Mouse (Mus musculus) limb, embryonic 15.5 days (tissue): ENCODE measurements at regions not wholly inside any gene's neighbourhood (a gene's known extent, or its start where the extent isn't known, plus 50 kb on each side); places are given as distances from the start of the nearest gene placed in this dataset.

Source experiments
- ATAC-seq: fragments of 200-750 bp; cut with Nextera tagmentation; 2 replicates; pipeline ENCODE4 v1.8.0; 2017; ENCODE audit warnings: low read depth, moderate TSS enrichment; ENCODE audit not compliant: insufficient number of reproducible peaks, low FRiP score, low TSS enrichment
- H3K27ac ChIP-seq: fragments of 300-500 bp; sonication (generic); 2 replicates; pipeline ENCODE4 v1.5.1; 2015; ENCODE audit warnings: moderate library complexity, mild to moderate bottlenecking, inconsistent platforms
- H3K27me3 ChIP-seq: fragments of 300-500 bp; sonication (generic); 2 replicates; pipeline ENCODE4 v1.6.1; 2015; ENCODE audit warnings: inconsistent platforms
- H3K36me3 ChIP-seq: fragments of 300-500 bp; sonication (generic); 2 replicates; pipeline ENCODE4 v1.6.1; 2015; ENCODE audit warnings: inconsistent platforms
- H3K4me1 ChIP-seq: fragments of 300-500 bp; sonication (generic); 2 replicates; pipeline ENCODE4 v1.6.1; 2015; ENCODE audit warnings: inconsistent platforms
- H3K4me2 ChIP-seq: fragments of 300-500 bp; sonication (generic); 2 replicates; pipeline ENCODE4 v1.6.1; 2015; ENCODE audit warnings: mild to moderate bottlenecking, inconsistent platforms
- H3K4me3 ChIP-seq: fragments of 300-500 bp; sonication (generic); 2 replicates; pipeline ENCODE4 v1.5.1; 2015; ENCODE audit warnings: mild to moderate bottlenecking, inconsistent platforms
- H3K9ac ChIP-seq: fragments of 300-500 bp; sonication (generic); 2 replicates; pipeline ENCODE4 v1.6.1; 2015; ENCODE audit warnings: inconsistent platforms
- H3K9me3 ChIP-seq: fragments of 300-500 bp; sonication (generic); 2 replicates; pipeline ENCODE4 v1.6.1; 2016; ENCODE audit warnings: inconsistent platforms
- WGBS: fragments of 180-500 bp; shearing (Covaris S2); methylation state at CpG from one replicate; pipeline ENCODE4 v1.1.7; 2015; 5-methylcytosine and 5-hydroxymethylcytosine counted together

DNA sequence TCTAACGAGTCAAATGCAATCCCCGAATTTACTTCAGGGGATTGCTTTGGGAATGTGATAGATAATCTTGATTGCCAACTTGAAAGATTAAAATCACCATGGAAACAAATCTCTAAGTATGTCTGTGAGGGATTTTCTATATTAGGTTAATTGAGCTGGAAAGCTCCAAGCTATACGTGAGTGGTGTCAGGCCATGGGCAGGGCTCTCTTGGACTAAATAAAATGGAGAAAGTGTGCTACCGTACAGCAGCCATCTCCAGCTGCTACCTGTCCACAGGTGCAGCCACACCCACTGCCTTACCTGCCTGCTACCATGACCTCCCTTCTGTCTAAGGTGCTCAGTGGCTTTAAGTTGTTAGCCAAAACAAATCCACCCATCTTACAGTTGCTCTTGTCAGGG lies 345.0 kb upstream of the Sphkap start:
- Histone ChIP-seq H3K27me3 (no peaks in the 10 kb centered on the region; the same call in 1 of the 2 replicates), H3K4me3 (no peak overlapping the region), H3K9me3 (no peaks in the 10 kb centered on the region), H3K4me2 (no peak overlapping the region), H3K36me3 (no peaks in the 10 kb centered on the region), H3K9ac (no peak overlapping the region), H3K27ac (no peak overlapping the region), H3K4me1 (no peaks in the 10 kb centered on the region)
- no peak for ATAC-seq
- 70% methylated on average over 4 of the region's 4 CpGs for WGBS

GRCm38 (mm10) chr1:83748974-83749373 lies 341.0 kb upstream of the Sphkap start:
- no peak overlapping the region for H3K4me3 ChIP-seq
- H3K4me2 ChIP-seq: no peak overlapping the region
- no peak for ATAC-seq
- H3K9me3 ChIP-seq: no peaks in the 10 kb centered on the region
- no peaks in the 10 kb centered on the region for H3K36me3 ChIP-seq
- H3K27ac ChIP-seq: no peak overlapping the region
- 74% methylated on average over 4 of the region's 4 CpGs for WGBS
- H3K27me3 ChIP-seq: peaks cover 3% of the 10 kb centered on the region; the same call in 1 of the 2 replicates
- H3K9ac ChIP-seq: no peak overlapping the region
- no peaks in the 10 kb centered on the region for H3K4me1 ChIP-seq

DNA sequence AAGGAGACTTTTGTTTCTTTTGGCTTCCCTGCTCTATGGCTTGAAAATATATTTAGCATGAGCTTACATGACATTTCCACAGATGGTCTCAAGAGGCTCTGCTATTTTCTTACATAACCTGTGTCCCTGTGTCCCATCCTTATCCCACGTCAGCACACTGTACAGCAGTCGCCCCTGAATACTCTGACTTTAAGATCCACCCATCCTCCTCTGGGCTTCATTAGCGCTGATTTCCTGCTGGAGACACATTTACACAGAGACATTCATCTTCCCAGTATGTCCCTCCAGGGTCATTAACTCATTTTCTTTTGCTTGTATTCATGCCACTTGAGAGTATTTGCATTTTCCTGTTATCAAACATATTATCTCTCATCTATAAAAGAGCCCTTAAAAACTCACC lies 340.1 kb upstream of the Sphkap start:
- Histone ChIP-seq H3K4me2 (no peak overlapping the region), H3K36me3 (no peaks in the 10 kb centered on the region), H3K9me3 (no peaks in the 10 kb centered on the region), H3K27me3 (0 out of 2 replicates have a peak, but pooled peaks cover 3% of the 10 kb centered on the region), H3K4me1 (no peaks in the 10 kb centered on the region), H3K9ac (no peak overlapping the region), H3K4me3 (no peak overlapping the region), H3K27ac (no peak overlapping the region)
- no peak for ATAC-seq
- 59% methylated on average over 3 of the region's 3 CpGs for WGBS

DNA sequence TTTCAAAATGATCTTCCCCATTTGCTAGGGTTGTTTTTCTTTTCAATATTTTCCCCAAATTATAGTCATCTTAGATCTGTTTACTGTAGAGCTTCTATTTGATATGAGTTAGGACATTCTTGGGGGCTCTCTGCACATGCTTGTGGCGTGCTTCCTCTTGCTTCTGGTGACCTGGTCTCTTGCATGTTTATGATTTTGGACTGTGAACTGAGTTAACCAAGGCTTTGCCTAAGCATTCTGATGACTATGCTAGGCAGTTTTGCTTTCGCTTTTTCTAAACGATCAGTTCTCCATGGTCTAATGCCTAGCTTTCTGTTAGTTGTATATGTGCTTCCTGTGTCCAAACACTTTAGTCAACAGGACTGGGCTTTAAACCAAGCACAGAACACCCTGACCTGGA lies 339.4 kb upstream of the Sphkap start:
- Histone ChIP-seq H3K4me2 (no peak overlapping the region), H3K4me3 (no peak overlapping the region), H3K4me1 (no peaks in the 10 kb centered on the region), H3K27ac (no peak overlapping the region), H3K9ac (no peak overlapping the region), H3K27me3 (0 out of 2 replicates have a peak, but pooled peaks cover 3% of the 10 kb centered on the region), H3K36me3 (no peaks in the 10 kb centered on the region), H3K9me3 (no peaks in the 10 kb centered on the region)
- no peak for ATAC-seq
- whole genome bisulfite sequencing: 92% methylated on average over 3 of the region's 3 CpGs

DNA sequence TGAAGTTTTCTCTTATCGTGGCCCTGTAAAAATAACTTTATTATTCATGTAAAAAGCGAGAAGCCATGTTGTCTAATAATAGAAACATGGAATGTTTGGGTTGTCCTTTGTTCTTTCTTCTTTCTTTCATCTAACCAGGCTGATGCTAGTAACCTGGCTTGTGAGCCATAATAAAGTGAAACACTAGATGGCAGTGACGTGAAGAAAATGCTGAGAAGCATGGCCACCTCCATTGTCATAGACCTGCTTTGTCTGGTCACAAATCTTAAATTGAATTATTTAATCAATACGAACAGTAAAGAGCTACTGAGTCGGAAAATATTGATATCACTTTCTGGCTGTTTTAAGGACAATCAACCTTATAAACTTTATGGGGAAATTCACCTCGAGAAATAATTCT lies 338.0 kb upstream of the Sphkap start:
- Histone ChIP-seq H3K4me1 (no peaks in the 10 kb centered on the region), H3K9ac (no peak overlapping the region), H3K27ac (no peak overlapping the region), H3K36me3 (no peaks in the 10 kb centered on the region), H3K4me2 (no peak overlapping the region), H3K9me3 (no peaks in the 10 kb centered on the region), H3K4me3 (no peak overlapping the region), H3K27me3 (0 out of 2 replicates have a peak, but pooled peaks cover 3% of the 10 kb centered on the region)
- 20% methylated on average over 6 of the region's 6 CpGs for WGBS
- ATAC-seq: no peak

GRCm38 (mm10) chr1:83736428-83737117 lies 328.6 kb upstream of the Sphkap start:
- no peaks in the 10 kb centered on the region for H3K4me1 ChIP-seq
- no peak overlapping the region for H3K4me2 ChIP-seq
- H3K4me3 ChIP-seq: no peak overlapping the region
- no peaks in the 10 kb centered on the region for H3K27me3 ChIP-seq
- H3K9me3 ChIP-seq: no peaks in the 10 kb centered on the region
- no peak overlapping the region for H3K9ac ChIP-seq
- WGBS: 43% methylated on average over 2 of the region's 2 CpGs
- H3K36me3 ChIP-seq: no peaks in the 10 kb centered on the region
- no peak for ATAC-seq
- no peak overlapping the region for H3K27ac ChIP-seq

- WGBS: 72% methylated on average over 1 of the region's 1 CpGs
- no peaks in the 10 kb centered on the region for H3K27me3 ChIP-seq
- no peak overlapping the region for H3K27ac ChIP-seq
- no peaks in the 10 kb centered on the region for H3K9me3 ChIP-seq
- H3K9ac ChIP-seq: no peak overlapping the region
- H3K36me3 ChIP-seq: no peaks in the 10 kb centered on the region
- ATAC-seq: no peak
- no peak overlapping the region for H3K4me3 ChIP-seq
- H3K4me1 ChIP-seq: no peaks in the 10 kb centered on the region
- no peak overlapping the region for H3K4me2 ChIP-seq
These were observed 323.7 kb upstream of the Sphkap start for GRCm38 (mm10) chr1:83731682-83732081.

GRCm38 (mm10) chr1:83728810-83729209 lies 320.8 kb upstream of the Sphkap start:
- no peaks in the 10 kb centered on the region for H3K27me3 ChIP-seq
- no peaks in the 10 kb centered on the region for H3K4me1 ChIP-seq
- no peaks in the 10 kb centered on the region for H3K36me3 ChIP-seq
- 72% methylated on average over 6 of the region's 6 CpGs for WGBS
- no peak for ATAC-seq
- no peak overlapping the region for H3K4me2 ChIP-seq
- H3K9me3 ChIP-seq: no peaks in the 10 kb centered on the region
- no peak overlapping the region for H3K4me3 ChIP-seq
- no peak overlapping the region for H3K27ac ChIP-seq
- no peak overlapping the region for H3K9ac ChIP-seq

DNA sequence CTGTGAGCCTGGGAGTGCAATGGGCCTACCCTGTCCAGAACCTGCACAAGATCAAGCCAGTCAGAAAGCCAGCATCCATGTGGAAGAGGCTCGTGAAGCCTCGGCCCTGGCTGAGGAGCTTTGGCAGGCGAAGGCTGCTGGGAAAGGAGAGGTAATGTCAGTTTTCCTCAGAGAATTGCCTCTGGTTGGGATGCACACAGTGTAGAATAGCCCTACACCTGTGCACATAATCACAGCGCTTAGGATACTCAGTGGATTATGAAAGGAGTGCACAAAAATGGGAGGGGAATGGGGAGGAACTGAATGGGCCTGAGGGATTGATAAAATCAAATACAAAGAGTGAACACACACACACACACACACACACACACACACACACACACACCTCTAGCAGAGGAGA lies 319.9 kb upstream of the Sphkap start:
- 0 out of 2 replicates have a peak, but pooled peaks have one; percentile 19 for ATAC-seq
- no peak overlapping the region for H3K4me2 ChIP-seq
- no peak overlapping the region for H3K4me3 ChIP-seq
- WGBS: 89% methylated on average over 4 of the region's 4 CpGs
- no peaks in the 10 kb centered on the region for H3K4me1 ChIP-seq
- H3K27me3 ChIP-seq: no peaks in the 10 kb centered on the region
- H3K9me3 ChIP-seq: no peaks in the 10 kb centered on the region
- no peak overlapping the region for H3K27ac ChIP-seq
- H3K9ac ChIP-seq: no peak overlapping the region
- no peaks in the 10 kb centered on the region for H3K36me3 ChIP-seq

DNA sequence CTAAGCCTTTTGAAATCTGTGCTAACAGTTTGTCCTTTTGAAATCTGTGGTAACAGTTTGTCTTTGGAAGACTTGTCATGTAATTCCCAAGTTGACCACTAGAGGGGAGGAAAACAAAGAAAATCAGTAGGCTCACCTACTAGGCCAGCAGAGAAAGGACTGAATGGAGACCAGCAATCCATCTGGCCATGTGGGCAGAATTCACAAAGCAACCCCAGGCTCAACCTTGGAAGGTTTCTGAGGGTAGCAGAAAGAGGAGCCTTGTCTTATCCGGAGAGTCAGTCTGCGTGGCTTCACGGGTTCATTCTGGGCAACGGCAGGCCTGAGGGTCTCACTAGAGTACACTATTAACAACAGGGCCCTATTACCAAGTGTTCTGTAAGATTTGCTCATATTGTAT lies 319.2 kb upstream of the Sphkap start:
- no peak overlapping the region for H3K9ac ChIP-seq
- no peaks in the 10 kb centered on the region for H3K9me3 ChIP-seq
- no peak overlapping the region for H3K27ac ChIP-seq
- H3K27me3 ChIP-seq: no peaks in the 10 kb centered on the region
- ATAC-seq: 0 out of 2 replicates have a peak, but pooled peaks have one; percentile 44
- no peaks in the 10 kb centered on the region for H3K4me1 ChIP-seq
- no peak overlapping the region for H3K4me3 ChIP-seq
- no peak overlapping the region for H3K4me2 ChIP-seq
- H3K36me3 ChIP-seq: no peaks in the 10 kb centered on the region
- 82% methylated on average over 4 of the region's 4 CpGs for WGBS

GRCm38 (mm10) chr1:83723096-83723495 lies 315.1 kb upstream of the Sphkap start:
- H3K4me2 ChIP-seq: no peak overlapping the region
- WGBS: 43% methylated on average over 1 of the region's 1 CpGs
- H3K4me1 ChIP-seq: no peaks in the 10 kb centered on the region
- H3K27ac ChIP-seq: no peak overlapping the region
- no peaks in the 10 kb centered on the region for H3K27me3 ChIP-seq
- H3K9me3 ChIP-seq: no peaks in the 10 kb centered on the region
- no peak overlapping the region for H3K9ac ChIP-seq
- ATAC-seq: no peak
- no peak overlapping the region for H3K4me3 ChIP-seq
- no peaks in the 10 kb centered on the region for H3K36me3 ChIP-seq

DNA sequence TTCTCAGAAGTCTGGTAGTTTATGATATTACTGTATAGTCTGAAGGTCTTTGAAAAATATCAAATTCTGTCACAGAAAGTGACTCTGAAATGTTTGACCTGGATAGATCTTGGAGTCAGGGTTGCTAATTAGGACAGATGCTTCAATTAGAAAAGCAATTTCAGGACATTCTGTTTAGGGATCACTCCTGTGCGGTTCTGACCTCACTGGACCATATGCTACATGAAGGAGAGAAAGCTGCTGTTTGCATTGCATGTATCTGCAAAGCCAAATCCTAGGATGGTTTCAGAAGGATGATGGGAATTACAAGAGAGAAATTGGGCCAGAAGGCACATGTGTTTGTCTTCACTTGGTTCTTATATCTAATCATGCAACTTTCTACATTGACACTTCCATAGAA lies 312.2 kb upstream of the Sphkap start:
- no peaks in the 10 kb centered on the region for H3K27me3 ChIP-seq
- whole genome bisulfite sequencing: 68% methylated on average over 1 of the region's 1 CpGs
- no peak overlapping the region for H3K4me2 ChIP-seq
- H3K27ac ChIP-seq: no peak overlapping the region
- no peaks in the 10 kb centered on the region for H3K36me3 ChIP-seq
- no peak overlapping the region for H3K9ac ChIP-seq
- H3K4me3 ChIP-seq: no peak overlapping the region
- H3K4me1 ChIP-seq: no peaks in the 10 kb centered on the region
- no peaks in the 10 kb centered on the region for H3K9me3 ChIP-seq
- ATAC-seq: no peak

DNA sequence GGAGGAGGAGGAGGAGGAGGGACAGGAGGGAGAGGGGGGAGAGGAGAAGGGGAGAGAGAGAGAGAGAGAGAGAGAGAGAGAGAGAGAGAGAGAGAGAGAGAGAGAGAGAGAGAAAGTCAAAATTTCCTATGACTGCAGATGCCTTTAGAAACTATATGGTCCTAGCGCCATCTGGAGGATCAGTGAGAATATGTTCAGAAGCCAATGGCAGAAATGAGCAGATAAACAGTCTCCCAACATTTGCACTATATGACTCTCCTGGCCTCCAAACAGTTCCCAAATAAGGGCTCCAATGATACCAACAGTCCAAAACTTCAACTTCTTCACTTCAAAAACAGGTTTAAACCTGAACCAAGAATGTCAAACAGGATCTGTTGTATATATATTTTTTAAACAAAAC lies 309.1 kb upstream of the Sphkap start:
- Histone ChIP-seq H3K4me1 (no peaks in the 10 kb centered on the region), H3K27me3 (no peaks in the 10 kb centered on the region), H3K4me2 (no peak overlapping the region), H3K4me3 (no peak overlapping the region), H3K36me3 (no peaks in the 10 kb centered on the region), H3K9ac (no peak overlapping the region), H3K27ac (no peak overlapping the region), H3K9me3 (no peaks in the 10 kb centered on the region)
- WGBS: 0% methylated on average over 1 of the region's 1 CpGs
- no peak for ATAC-seq
